Mouse (Mus musculus) ES-E14 (cell line): ENCODE measurements around the gene BC055324.

Experiments
- HCFC1 ChIP-seq: IDR thresholded peaks from 2 replicates; pipeline ENCODE4 v1.6.1; 2012; ENCODE audit warnings: low read length, inconsistent platforms, borderline replicate concordance; ENCODE audit not compliant: insufficient read depth
- MAFK ChIP-seq: IDR thresholded peaks from 2 replicates; pipeline ENCODE4 v1.6.1; 2014; ENCODE audit warnings: mild to moderate bottlenecking, low read depth, low read length, inconsistent platforms; ENCODE audit not compliant: insufficient read depth

DNA sequence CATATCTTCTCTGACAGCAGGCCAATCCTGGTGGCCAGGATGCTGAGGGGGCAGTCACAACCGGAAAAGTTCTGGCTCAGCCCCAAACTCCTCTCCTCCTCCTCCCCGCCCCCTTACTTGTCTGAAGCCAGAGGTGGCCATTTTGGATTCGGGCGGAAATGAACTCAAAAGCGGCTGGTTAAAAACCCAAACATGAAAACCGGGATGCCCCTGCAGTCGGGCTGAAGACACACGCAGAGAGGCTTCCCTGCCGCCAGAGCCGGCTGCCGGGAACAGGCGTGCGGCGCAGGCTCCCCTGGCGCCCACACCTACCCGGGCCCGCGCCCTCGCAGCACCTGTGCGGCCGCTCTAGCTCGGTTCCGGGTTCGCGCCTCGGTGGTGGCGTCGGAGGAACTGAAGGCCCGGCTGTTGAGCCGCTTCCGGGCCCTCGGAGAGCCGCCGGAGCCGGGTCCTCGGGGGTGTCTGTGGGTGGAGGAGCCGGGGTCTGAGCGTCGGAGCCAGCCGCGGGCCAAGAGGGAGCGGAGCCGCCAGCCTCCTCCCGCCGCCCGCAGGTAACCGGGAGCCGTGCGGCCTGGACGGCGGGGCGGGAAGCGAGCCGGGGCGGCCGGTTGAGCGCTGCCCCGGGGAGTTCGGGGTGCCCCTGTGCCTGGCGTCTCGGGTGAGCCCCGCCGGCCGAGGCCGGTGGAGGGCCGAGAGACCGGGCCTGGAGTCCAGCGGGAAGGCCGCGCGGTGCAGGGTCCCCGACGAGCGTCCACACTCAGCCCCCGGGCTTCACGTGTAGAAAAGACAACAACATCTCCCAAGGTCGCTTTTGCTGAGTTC lies 64.7 kb downstream of the BC055324 start:
- TF ChIP-seq HCFC1 (peak; percentile 90), MAFK (no peak)
